Mouse (Mus musculus): ENCODE data around the gene Ndel1. TPM values are rescaled to one million over a fixed set of nuclear protein-coding genes. Genes with fewer than 3 reads are reported as not detected.

The Ndel1 gene
- 61.6 and 62.9 TPM in 2 replicates for polyA plus RNA-seq (2014; fragmentation: Nextera tagmentation; extraction: Ambion mirVana)

GRCm38 (mm10) chr11:68871748-68872147 is at the start of gene Ndel1:
TSS of gene Ndel1 (minus strand) at chr11:68871858.
- H3K27me3 ChIP-seq (ENCODE audit: control insufficient read depth, insufficient read depth, low read length), result no peaks in the 10 kb centered on the region
- ATAC-seq (ENCODE audit: insufficient read depth, low FRiP score, low TSS enrichment), result no peak
- no peak within 1 kb of the TSS for H3K27ac ChIP-seq (ENCODE audit: low read depth, low read length)
- no peaks in the 10 kb centered on the region for H3K36me3 ChIP-seq (ENCODE audit: control insufficient read depth, insufficient read depth, low read length)
- no peak for DNase-seq (ENCODE audit: low spot score)
- H3K4me3 ChIP-seq (ENCODE audit: low read depth, low read length), result no peak within 1 kb of the TSS
- H3K4me2 ChIP-seq (ENCODE audit: low read depth), result no peak within 1 kb of the TSS
- H3K9ac ChIP-seq (ENCODE audit: low read length), result no peak within 1 kb of the TSS
- WGBS, result 39% methylated on average over 6 of the region's 6 CpGs
- H3K9me3 ChIP-seq (ENCODE audit: control insufficient read depth, low read length), result no peaks in the 10 kb centered on the region
- H3K4me1 ChIP-seq (ENCODE audit: control insufficient read depth, insufficient read depth, low read length), result no peaks in the 10 kb centered on the region

- H3K9me3 ChIP-seq (ENCODE audit: control insufficient read depth, low read length), result no peaks in the 10 kb centered on the region
- no peak for DNase-seq (ENCODE audit: low spot score)
- H3K4me1 ChIP-seq (ENCODE audit: control insufficient read depth, insufficient read depth, low read length), result no peaks in the 10 kb centered on the region
- H3K36me3 ChIP-seq (ENCODE audit: control insufficient read depth, insufficient read depth, low read length), result no peaks in the 10 kb centered on the region
- H3K9ac ChIP-seq (ENCODE audit: low read length), result no peak overlapping the region
- H3K4me3 ChIP-seq (ENCODE audit: low read depth, low read length), result no peak overlapping the region
- 94% methylated on average over 4 of the region's 4 CpGs for WGBS
- H3K4me2 ChIP-seq (ENCODE audit: low read depth), result no peak overlapping the region
- no peaks in the 10 kb centered on the region for H3K27me3 ChIP-seq (ENCODE audit: control insufficient read depth, insufficient read depth, low read length)
- no peak for ATAC-seq (ENCODE audit: insufficient read depth, low FRiP score, low TSS enrichment)
- H3K27ac ChIP-seq (ENCODE audit: low read depth, low read length), result no peak overlapping the region
Measured at GRCm38 (mm10) chr11:68914566-68914965, 42.9 kb upstream of the Ndel1 start.

- WGBS, result 54% methylated on average over 14 of the region's 14 CpGs
- H3K27ac ChIP-seq (ENCODE audit: low read depth, low read length), result 0 out of 2 replicates have a peak overlapping the region, but pooled peaks have one; percentile 20
- DNase-seq (ENCODE audit: low spot score), result no peak
Measured at GRCm38 (mm10) chr11:68911531-68912177, 40.0 kb upstream of the Ndel1 start.

GRCm38 (mm10) chr11:68908846-68909503 is 37.3 kb upstream of the Ndel1 start:
- no peak overlapping the region for H3K27ac ChIP-seq (ENCODE audit: low read depth, low read length)
- ATAC-seq (ENCODE audit: insufficient read depth, low FRiP score, low TSS enrichment), result no peak
- peaks cover 7% of the 10 kb centered on the region; the same call in 1 of the 2 replicates for H3K36me3 ChIP-seq (ENCODE audit: control insufficient read depth, insufficient read depth, low read length)
- no peak for DNase-seq (ENCODE audit: low spot score)
- no peak overlapping the region for H3K4me3 ChIP-seq (ENCODE audit: low read depth, low read length)
- H3K4me1 ChIP-seq (ENCODE audit: control insufficient read depth, insufficient read depth, low read length), result no peaks in the 10 kb centered on the region
- WGBS, result 54% methylated on average over 7 of the region's 7 CpGs
- no peaks in the 10 kb centered on the region for H3K27me3 ChIP-seq (ENCODE audit: control insufficient read depth, insufficient read depth, low read length)
- no peaks in the 10 kb centered on the region for H3K9me3 ChIP-seq (ENCODE audit: control insufficient read depth, low read length)
- H3K4me2 ChIP-seq (ENCODE audit: low read depth), result no peak overlapping the region
- H3K9ac ChIP-seq (ENCODE audit: low read length), result no peak overlapping the region

More at GRCm38 (mm10) chr11:68911531-68912177, 40.0 kb upstream of the Ndel1 start:
- H3K9me3 ChIP-seq (ENCODE audit: control insufficient read depth, low read length), result no peaks in the 10 kb centered on the region
- H3K4me3 ChIP-seq (ENCODE audit: low read depth, low read length), result no peak overlapping the region
- no peaks in the 10 kb centered on the region for H3K4me1 ChIP-seq (ENCODE audit: control insufficient read depth, insufficient read depth, low read length)
- H3K9ac ChIP-seq (ENCODE audit: low read length), result no peak overlapping the region
- ATAC-seq (ENCODE audit: insufficient read depth, low FRiP score, low TSS enrichment), result no peak
- no peaks in the 10 kb centered on the region for H3K27me3 ChIP-seq (ENCODE audit: control insufficient read depth, insufficient read depth, low read length)
- no peaks in the 10 kb centered on the region; the same call in 1 of the 2 replicates for H3K36me3 ChIP-seq (ENCODE audit: control insufficient read depth, insufficient read depth, low read length)
- H3K4me2 ChIP-seq (ENCODE audit: low read depth), result no peak overlapping the region

GRCm38 (mm10) chr11:68907251-68907650 is 35.6 kb upstream of the Ndel1 start:
- Histone ChIP-seq H3K36me3 (ENCODE audit: control insufficient read depth, insufficient read depth, low read length) (peaks cover 15% of the 10 kb centered on the region), H3K4me3 (ENCODE audit: low read depth, low read length) (no peak overlapping the region), H3K4me1 (ENCODE audit: control insufficient read depth, insufficient read depth, low read length) (peaks cover 5% of the 10 kb centered on the region), H3K27ac (ENCODE audit: low read depth, low read length) (no peak overlapping the region), H3K4me2 (ENCODE audit: low read depth) (no peak overlapping the region), H3K27me3 (ENCODE audit: control insufficient read depth, insufficient read depth, low read length) (no peaks in the 10 kb centered on the region), H3K9me3 (ENCODE audit: control insufficient read depth, low read length) (no peaks in the 10 kb centered on the region), H3K9ac (ENCODE audit: low read length) (no peak overlapping the region)
- DNase-seq (ENCODE audit: low spot score) (no peak), ATAC-seq (ENCODE audit: insufficient read depth, low FRiP score, low TSS enrichment) (no peak)
- 72% methylated on average over 3 of the region's 3 CpGs for WGBS

GRCm38 (mm10) chr11:68906461-68906790 is 34.8 kb upstream of the Ndel1 start:
- Histone ChIP-seq H3K9me3 (ENCODE audit: control insufficient read depth, low read length) (no peaks in the 10 kb centered on the region), H3K27me3 (ENCODE audit: control insufficient read depth, insufficient read depth, low read length) (no peaks in the 10 kb centered on the region), H3K27ac (ENCODE audit: low read depth, low read length) (no peak overlapping the region), H3K4me3 (ENCODE audit: low read depth, low read length) (no peak overlapping the region), H3K4me1 (ENCODE audit: control insufficient read depth, insufficient read depth, low read length) (peaks cover 5% of the 10 kb centered on the region), H3K9ac (ENCODE audit: low read length) (no peak overlapping the region), H3K4me2 (ENCODE audit: low read depth) (no peak overlapping the region), H3K36me3 (ENCODE audit: control insufficient read depth, insufficient read depth, low read length) (peaks cover 15% of the 10 kb centered on the region)
- ATAC-seq (ENCODE audit: insufficient read depth, low FRiP score, low TSS enrichment) (no peak), DNase-seq (ENCODE audit: low spot score) (no peak)
- WGBS, result 88% methylated on average over 4 of the region's 4 CpGs

GRCm38 (mm10) chr11:68905665-68906460 is 34.2 kb upstream of the Ndel1 start:
- ATAC-seq (ENCODE audit: insufficient read depth, low FRiP score, low TSS enrichment) (no peak), DNase-seq (ENCODE audit: low spot score) (no peak)
- Histone ChIP-seq H3K27me3 (ENCODE audit: control insufficient read depth, insufficient read depth, low read length) (no peaks in the 10 kb centered on the region), H3K27ac (ENCODE audit: low read depth, low read length) (no peak overlapping the region), H3K9me3 (ENCODE audit: control insufficient read depth, low read length) (no peaks in the 10 kb centered on the region), H3K4me2 (ENCODE audit: low read depth) (no peak overlapping the region), H3K4me1 (ENCODE audit: control insufficient read depth, insufficient read depth, low read length) (peaks cover 5% of the 10 kb centered on the region), H3K4me3 (ENCODE audit: low read depth, low read length) (no peak overlapping the region), H3K9ac (ENCODE audit: low read length) (no peak overlapping the region), H3K36me3 (ENCODE audit: control insufficient read depth, insufficient read depth, low read length) (peaks cover 15% of the 10 kb centered on the region)
- WGBS, result 92% methylated on average over 9 of the region's 9 CpGs

GRCm38 (mm10) chr11:68905138-68905531 is 33.5 kb upstream of the Ndel1 start:
- H3K27me3 ChIP-seq (ENCODE audit: control insufficient read depth, insufficient read depth, low read length), result no peaks in the 10 kb centered on the region
- 94% methylated on average over 3 of the region's 3 CpGs for WGBS
- no peaks in the 10 kb centered on the region for H3K9me3 ChIP-seq (ENCODE audit: control insufficient read depth, low read length)
- no peak overlapping the region for H3K9ac ChIP-seq (ENCODE audit: low read length)
- no peak overlapping the region for H3K4me2 ChIP-seq (ENCODE audit: low read depth)
- no peak overlapping the region for H3K4me3 ChIP-seq (ENCODE audit: low read depth, low read length)
- no peak overlapping the region for H3K27ac ChIP-seq (ENCODE audit: low read depth, low read length)
- peaks cover 5% of the 10 kb centered on the region for H3K4me1 ChIP-seq (ENCODE audit: control insufficient read depth, insufficient read depth, low read length)
- ATAC-seq (ENCODE audit: insufficient read depth, low FRiP score, low TSS enrichment) (no peak), DNase-seq (ENCODE audit: low spot score) (no peak)
- peaks cover 15% of the 10 kb centered on the region for H3K36me3 ChIP-seq (ENCODE audit: control insufficient read depth, insufficient read depth, low read length)

All from neural tube, embryonic 11.5 days (tissue).